Mouse (Mus musculus) liver, adult (tissue): ENCODE results near the gene Cdca3.

ENCODE experiments used
- GATA4 ChIP-seq: IDR thresholded peaks from 2 replicates; pipeline ENCODE4 v1.6.1; 2014; ENCODE audit warnings: mild to moderate bottlenecking, low read length; ENCODE audit not compliant: insufficient replicate concordance

Gene Cdca3

DNA sequence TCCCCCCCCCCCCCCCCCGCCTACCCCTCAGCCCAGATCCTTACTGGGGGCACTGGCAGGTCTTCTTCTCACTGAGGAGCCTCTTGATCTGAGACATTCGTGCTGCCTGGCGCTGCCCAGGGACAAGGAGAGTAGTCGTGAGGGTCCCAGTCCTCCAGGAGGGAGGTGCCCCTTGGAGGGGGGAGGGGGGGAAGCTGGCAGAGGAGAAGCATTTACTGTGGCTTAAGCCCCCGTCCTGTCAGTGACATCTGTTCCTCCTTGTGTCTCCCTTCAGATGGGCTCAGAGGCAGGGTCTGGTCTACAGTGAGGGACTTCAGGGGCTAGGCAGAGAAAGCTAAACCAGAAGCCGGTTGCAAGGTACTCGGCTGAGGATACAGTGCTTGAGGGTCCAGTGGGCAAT lies 37.2 kb downstream of the Cdca3 start:
- no peak for TF ChIP-seq GATA4

DNA sequence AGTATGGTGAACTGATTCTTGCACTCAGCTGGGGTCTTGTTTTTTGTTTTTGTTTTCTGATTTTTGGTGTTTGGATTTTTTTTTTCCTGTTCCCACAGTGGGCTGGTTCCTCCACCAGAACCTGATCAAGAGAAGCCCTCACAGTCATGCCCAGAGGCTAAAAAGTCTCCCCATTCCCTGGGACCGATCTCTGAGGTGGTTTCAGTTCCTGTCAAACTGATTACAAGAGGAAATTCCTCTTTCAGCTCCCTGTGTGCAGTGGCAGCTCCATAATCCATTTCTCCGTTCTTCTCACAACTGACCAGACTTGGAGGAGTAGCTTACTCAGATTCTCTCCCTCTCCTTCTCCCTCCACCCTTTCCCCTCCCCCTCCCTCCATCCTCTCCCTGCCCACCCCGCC lies 45.0 kb downstream of the Cdca3 start:
- TF ChIP-seq GATA4, result no peak

DNA sequence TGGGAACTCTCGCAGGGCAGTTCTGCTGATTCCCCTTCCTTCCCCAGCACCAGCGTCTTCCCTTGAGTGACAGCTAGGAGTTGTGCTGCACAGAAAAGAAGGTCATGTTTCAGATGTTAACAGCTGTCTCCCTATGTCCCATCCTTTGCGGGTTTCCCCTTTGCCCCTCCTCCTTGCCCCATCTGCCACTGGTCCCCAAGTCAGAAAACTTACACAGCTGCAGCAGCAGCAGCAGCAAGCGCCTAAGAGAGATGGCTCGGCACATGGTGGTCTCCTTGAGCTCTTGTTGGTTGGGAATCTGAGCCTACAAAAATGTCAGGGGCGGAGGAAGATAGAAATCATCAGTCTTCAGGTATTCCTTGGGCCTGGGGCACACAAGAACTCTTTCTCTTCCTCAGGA lies 50.0 kb downstream of the Cdca3 start:
- TF ChIP-seq GATA4, result no peak

DNA sequence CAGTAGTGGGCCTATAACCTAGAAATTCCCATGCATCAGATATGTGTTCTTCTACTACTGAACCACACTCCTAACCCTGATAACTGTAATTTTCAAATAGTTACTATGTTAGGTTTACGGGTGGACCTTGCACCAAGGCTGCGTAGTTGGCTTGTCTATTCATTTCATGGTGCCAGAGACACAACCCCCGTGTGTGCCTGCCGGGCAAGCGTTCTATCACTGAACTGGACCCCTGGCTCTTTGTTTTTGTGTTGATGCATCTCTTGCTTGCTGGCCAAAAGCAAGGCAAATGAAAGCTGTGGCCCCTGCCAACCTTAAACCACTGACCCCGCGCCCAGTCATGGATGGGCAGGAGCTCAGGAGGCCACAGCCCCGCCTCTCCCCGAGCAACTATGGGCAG lies 52.5 kb downstream of the Cdca3 start:
- TF ChIP-seq GATA4, result no peak
